Mouse (Mus musculus) kidney, postnatal 0 days (tissue): ENCODE results near the gene Lrrc27. TPM values are rescaled to one million over a fixed set of nuclear protein-coding genes. Genes with fewer than 3 reads are reported as not detected.
A peak's percentile ranks its signal among the peaks of the same experiment; 100 is the strongest.

Experiments used
- ATAC-seq: fragments of 200-750 bp; cut with Nextera tagmentation; replicated peaks from 2 replicates; pipeline ENCODE4 v1.8.0; 2017; ENCODE audit warnings: low read depth, moderate number of reproducible peaks, moderate TSS enrichment, moderate library complexity; ENCODE audit not compliant: low FRiP score
- DNase-seq: peaks from one replicate; pipeline ENCODE4 v3.0.0-alpha.2; 2016; ENCODE audit warnings: low spot score
- H3K27ac ChIP-seq: fragments of 300-500 bp; sonication (generic); 2 replicates; pipeline ENCODE4 v1.5.1; 2014; ENCODE audit warnings: mild to moderate bottlenecking
- H3K27me3 ChIP-seq: fragments of 300-500 bp; sonication (generic); 2 replicates; pipeline ENCODE4 v1.6.1; 2014; ENCODE audit warnings: low read length, mixed read lengths; ENCODE audit not compliant: insufficient read depth
- H3K36me3 ChIP-seq: fragments of 300-500 bp; sonication (generic); 2 replicates; pipeline ENCODE4 v1.6.1; 2014; ENCODE audit warnings: low read length, mixed read lengths; ENCODE audit not compliant: insufficient read depth
- H3K4me1 ChIP-seq: fragments of 300-500 bp; sonication (generic); replicated peaks from 2 replicates; pipeline ENCODE4 v1.6.1; 2014; ENCODE audit warnings: antibody characterized with exemption, low read length, mixed read lengths; ENCODE audit not compliant: insufficient read depth
- H3K4me2 ChIP-seq: fragments of 300-500 bp; sonication (generic); 2 replicates; pipeline ENCODE4 v1.6.1; 2014; ENCODE audit warnings: mild to moderate bottlenecking, low read length, moderate library complexity, mixed read lengths
- H3K4me3 ChIP-seq: fragments of 300-500 bp; sonication (generic); replicated peaks from 2 replicates; pipeline ENCODE4 v1.5.1; 2014; ENCODE audit warnings: low read depth, low read length
- H3K9ac ChIP-seq: fragments of 300-500 bp; sonication (generic); 2 replicates; pipeline ENCODE4 v1.6.1; 2014; ENCODE audit warnings: low read depth, low read length
- H3K9me3 ChIP-seq: fragments of 300-500 bp; sonication (generic); replicated peaks from 2 replicates; pipeline ENCODE4 v1.6.1; 2016; ENCODE audit warnings: low read length, inconsistent platforms, mixed read lengths
- CTCF ChIP-seq: IDR thresholded peaks from 2 replicates; pipeline ENCODE4 v1.5.1; 2016; ENCODE audit warnings: antibody characterized with exemption, low read depth, mild to moderate bottlenecking, moderate library complexity
- WGBS: fragments of 180-500 bp; shearing (Covaris S2); extraction: QIAGEN DNeasy Blood & Tissue Kit; methylation state at CpG from one replicate; pipeline ENCODE4 v1.1.7; 2014; 5-methylcytosine and 5-hydroxymethylcytosine counted together
- polyA plus RNA-seq: library from polyadenylated mRNA; unstranded; fragments of >200 nt; fragmentation: Nextera tagmentation; extraction: Ambion mirVana; gene quantifications from 2 replicates; pipeline ENCODE4 v1.2.1, GENCODE M21; 2015

Gene Lrrc27
- polyA plus RNA-seq, 1 experiment from 2014 or later: 4.1 TPM

DNA sequence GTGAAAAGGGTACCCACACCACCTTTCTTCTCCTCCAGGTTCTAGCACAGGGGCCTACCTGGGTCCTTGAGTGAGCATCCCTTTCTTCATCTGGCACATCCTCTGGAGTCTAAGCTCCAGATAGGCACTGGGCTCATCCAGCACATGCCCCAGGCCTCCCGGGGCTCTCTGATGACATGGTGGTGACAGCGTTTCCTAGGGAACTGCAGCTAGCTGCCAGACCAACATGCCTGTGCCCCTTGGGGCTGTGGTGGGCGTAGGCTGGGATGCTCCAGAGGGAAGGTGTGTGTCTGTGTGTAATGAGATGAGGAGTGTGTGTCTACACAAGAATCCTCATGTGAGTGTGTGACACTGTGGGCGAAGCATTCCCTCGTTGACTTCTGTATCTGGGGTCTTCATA, 66.8 kb downstream of the Lrrc27 start:
- no peak for TF ChIP-seq CTCF
- Histone ChIP-seq H3K9ac (no peak overlapping the region), H3K4me2 (no peak overlapping the region), H3K27ac (no peak overlapping the region), H3K9me3 (no peaks in the 10 kb centered on the region), H3K4me1 (0 out of 2 replicates have a peak, but pooled peaks cover 3% of the 10 kb centered on the region), H3K4me3 (no peak overlapping the region), H3K27me3 (no peaks in the 10 kb centered on the region), H3K36me3 (no peaks in the 10 kb centered on the region)
- DNase-seq (no peak), ATAC-seq (no peak)
- WGBS: 77% methylated on average over 5 of the region's 5 CpGs

GRCm38 (mm10) chr7:139280044-139280443, 67.3 kb downstream of the Lrrc27 start:
- Histone ChIP-seq H3K4me3 (no peak overlapping the region), H3K9ac (no peak overlapping the region), H3K27me3 (no peaks in the 10 kb centered on the region), H3K4me2 (no peak overlapping the region), H3K36me3 (no peaks in the 10 kb centered on the region), H3K4me1 (0 out of 2 replicates have a peak, but pooled peaks cover 3% of the 10 kb centered on the region), H3K9me3 (no peaks in the 10 kb centered on the region), H3K27ac (no peak overlapping the region)
- DNase-seq (no peak), ATAC-seq (no peak)
- TF ChIP-seq CTCF: no peak
- 50% methylated on average over 1 of the region's 1 CpGs for WGBS

GRCm38 (mm10) chr7:139281195-139281594, 68.4 kb downstream of the Lrrc27 start:
- H3K9ac ChIP-seq: 0 out of 2 replicates have a peak overlapping the region, but pooled peaks have one; percentile 18
- H3K9me3 ChIP-seq: no peaks in the 10 kb centered on the region
- ATAC-seq (no peak), DNase-seq (no peak)
- no peak overlapping the region for H3K4me3 ChIP-seq
- 0 out of 2 replicates have a peak, but pooled peaks cover 3% of the 10 kb centered on the region for H3K4me1 ChIP-seq
- WGBS: 18% methylated on average over 2 of the region's 2 CpGs
- no peaks in the 10 kb centered on the region for H3K36me3 ChIP-seq
- H3K27ac ChIP-seq: no peak overlapping the region
- H3K4me2 ChIP-seq: no peak overlapping the region
- H3K27me3 ChIP-seq: no peaks in the 10 kb centered on the region
- TF ChIP-seq CTCF: no peak

DNA sequence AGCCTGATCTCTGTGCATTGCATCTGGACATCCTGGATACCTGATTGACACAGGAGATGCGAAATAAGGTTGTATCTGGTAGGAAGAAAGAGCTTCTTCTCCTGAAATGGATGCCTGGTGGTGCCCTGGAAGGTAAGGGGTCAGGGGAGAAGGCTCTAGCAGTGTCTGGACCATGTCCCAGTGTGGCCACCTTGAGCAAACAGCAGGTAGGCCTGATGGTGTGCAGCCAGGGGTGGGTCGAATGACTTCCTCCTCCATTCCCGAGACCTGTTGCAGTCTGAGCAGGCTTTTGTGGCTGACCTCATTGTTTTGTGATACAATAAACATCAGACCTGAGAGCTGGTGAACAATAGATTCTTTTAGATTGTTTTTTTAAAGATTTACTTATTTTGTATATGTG, 69.2 kb downstream of the Lrrc27 start:
- no peaks in the 10 kb centered on the region for H3K9me3 ChIP-seq
- H3K4me2 ChIP-seq: no peak overlapping the region
- H3K4me3 ChIP-seq: no peak overlapping the region
- H3K36me3 ChIP-seq: no peaks in the 10 kb centered on the region
- ATAC-seq (no peak), DNase-seq (no peak)
- no peak overlapping the region for H3K9ac ChIP-seq
- 84% methylated on average over 3 of the region's 3 CpGs for WGBS
- no peak for TF ChIP-seq CTCF
- 0 out of 2 replicates have a peak, but pooled peaks cover 3% of the 10 kb centered on the region for H3K4me1 ChIP-seq
- no peak overlapping the region for H3K27ac ChIP-seq
- no peaks in the 10 kb centered on the region for H3K27me3 ChIP-seq

GRCm38 (mm10) chr7:139285295-139285943, 72.6 kb downstream of the Lrrc27 start:
- DNase-seq (no peak), ATAC-seq (no peak)
- 53% methylated on average over 16 of the region's 16 CpGs for WGBS

DNA sequence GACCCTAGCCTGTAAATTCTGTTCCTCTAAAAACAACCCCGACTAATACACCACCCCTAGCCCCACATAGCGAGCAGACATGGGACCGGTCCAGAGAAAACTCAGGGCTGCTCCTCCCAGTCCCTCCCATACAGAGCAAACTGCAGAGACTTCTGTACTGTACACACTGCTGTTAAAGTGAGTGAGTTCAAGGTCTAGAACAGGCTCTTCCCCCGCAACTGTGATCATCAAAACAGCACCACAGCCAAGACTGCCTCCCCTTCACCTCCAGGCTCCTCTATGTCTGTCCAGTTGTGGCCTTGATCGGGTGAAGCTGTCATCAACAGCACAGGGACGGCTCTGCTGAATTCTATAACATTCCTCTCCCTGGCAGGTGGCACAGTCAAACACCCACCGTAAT, 75.8 kb downstream of the Lrrc27 start:
- no peak for ATAC-seq
- Histone ChIP-seq H3K27ac (no peak overlapping the region), H3K9ac (no peak overlapping the region), H3K4me2 (no peak overlapping the region), H3K27me3 (no peaks in the 10 kb centered on the region), H3K36me3 (no peaks in the 10 kb centered on the region), H3K4me1 (no peaks in the 10 kb centered on the region), H3K9me3 (no peaks in the 10 kb centered on the region), H3K4me3 (no peak overlapping the region)
- no peak for DNase-seq
- no peak for TF ChIP-seq CTCF
- 69% methylated on average over 7 of the region's 7 CpGs for WGBS

More at GRCm38 (mm10) chr7:139285295-139285943, 72.6 kb downstream of the Lrrc27 start:
- H3K4me1 ChIP-seq: 0 out of 2 replicates have a peak, but pooled peaks cover 3% of the 10 kb centered on the region
- H3K9me3 ChIP-seq: no peaks in the 10 kb centered on the region
- no peaks in the 10 kb centered on the region for H3K27me3 ChIP-seq
- H3K4me3 ChIP-seq: no peak overlapping the region
- no peak overlapping the region for H3K27ac ChIP-seq
- no peak for TF ChIP-seq CTCF
- H3K36me3 ChIP-seq: no peaks in the 10 kb centered on the region
- H3K4me2 ChIP-seq: no peak overlapping the region
- H3K9ac ChIP-seq: no peak overlapping the region

Other genes with a start within 250 kb of the Lrrc27 start
- gene Dpysl4, start 127.0 kb upstream of the Lrrc27 start, polyA plus RNA-seq: 7.5 and 9.6 TPM in 2 replicates
- 0.19 and 0.25 TPM in 2 replicates for gene Stk32c, start 319 bp downstream of the Lrrc27 start, polyA plus RNA-seq
- gene Pwwp2b, start 35.5 kb downstream of the Lrrc27 start, polyA plus RNA-seq: 9.4 and 10.2 TPM in 2 replicates
- 21.0 and 24.3 TPM in 2 replicates for gene Inpp5a, start 176.1 kb downstream of the Lrrc27 start, polyA plus RNA-seq